16 mouse cellular contexts compared by ENCODE assay signal in genomic region chr5:52362776-52363467, GRCm38 (mm10). TPM values are rescaled to one million over a fixed set of nuclear protein-coding genes. Genes with fewer than 3 reads are reported as not detected.
DNase-seq lines count a peak whose midpoint lies in the region; ATAC-seq and TF ChIP-seq lines count a peak whose summit lies in the region.
"Had no signal": no experiment of that assay in that cellular context is flagged by ENCODE, and none has a peak within 500 bp of the region (broad histone marks: within the 10 kb centered on the region; RNA-seq: fewer than 3 reads in every experiment).

No protein-coding gene starts in this region.

- no peak overlapping the region for H3K27ac ChIP-seq in heart, embryonic 16.5 days (ENCODE audit: low read length)
- H3K27ac ChIP-seq in kidney, postnatal 0 days, result peak overlapping the region; percentile 66; the same call in 1 of the 2 replicates
- H3K27ac ChIP-seq in midbrain, embryonic 12.5 days (replicated peaks), result no peak overlapping the region
- no peak overlapping the region for H3K27ac ChIP-seq in midbrain, embryonic 13.5 days
- H3K27ac ChIP-seq: forebrain, embryonic 12.5 days; heart, embryonic 15.5 days; macrophage; neural tube, embryonic 12.5 days had no signal

- 71% methylated on average over 6 of the region's 6 CpGs for WGBS in heart, embryonic 16.5 days
- WGBS in kidney, postnatal 0 days, result 59% methylated on average over 6 of the region's 6 CpGs
- WGBS in midbrain, embryonic 12.5 days, result 37% methylated on average over 6 of the region's 6 CpGs
- whole genome bisulfite sequencing in midbrain, embryonic 13.5 days, result 46% methylated on average over 6 of the region's 6 CpGs

- no peak for TF ChIP-seq CTCF in kidney, postnatal 0 days (IDR thresholded peaks at IDR 0.05; ENCODE audit: low read depth)

- H3K27me3 ChIP-seq in heart, embryonic 16.5 days (ENCODE audit: control insufficient read depth, insufficient read depth, low read length), result no peaks in the 10 kb centered on the region; the same call in 1 of the 2 replicates
- H3K27me3 ChIP-seq in kidney, postnatal 0 days (ENCODE audit: insufficient read depth, low read length), result no peaks in the 10 kb centered on the region
- H3K27me3 ChIP-seq in midbrain, embryonic 12.5 days, result peaks cover 27% of the 10 kb centered on the region
- peaks cover 6% of the 10 kb centered on the region; the same call in 1 of the 2 replicates for H3K27me3 ChIP-seq in midbrain, embryonic 13.5 days
- H3K27me3 ChIP-seq: neural tube, embryonic 12.5 days had no signal

- H3K4me3 ChIP-seq in heart, embryonic 16.5 days (ENCODE audit: low read length), result no peak overlapping the region
- no peak overlapping the region for H3K4me3 ChIP-seq in kidney, postnatal 0 days (replicated peaks; ENCODE audit: low read depth, low read length)
- H3K4me3 ChIP-seq in midbrain, embryonic 12.5 days, result no peak overlapping the region
- H3K4me3 ChIP-seq in midbrain, embryonic 13.5 days (replicated peaks), result no peak overlapping the region
- H3K4me3 ChIP-seq: forebrain, embryonic 12.5 days; heart, embryonic 15.5 days; neural tube, embryonic 12.5 days had no signal

- H3K9me3 ChIP-seq in heart, embryonic 16.5 days (replicated peaks; ENCODE audit: control insufficient read depth, low read length), result no peaks in the 10 kb centered on the region
- H3K9me3 ChIP-seq in kidney, postnatal 0 days (replicated peaks; ENCODE audit: low read length), result no peaks in the 10 kb centered on the region
- no peaks in the 10 kb centered on the region for H3K9me3 ChIP-seq in midbrain, embryonic 12.5 days
- no peaks in the 10 kb centered on the region for H3K9me3 ChIP-seq in midbrain, embryonic 13.5 days
- H3K9me3 ChIP-seq: forebrain, embryonic 12.5 days; heart, embryonic 15.5 days; neural tube, embryonic 12.5 days had no signal

- H3K36me3 ChIP-seq in heart, embryonic 16.5 days (ENCODE audit: control insufficient read depth, insufficient read depth), result no peaks in the 10 kb centered on the region
- no peaks in the 10 kb centered on the region for H3K36me3 ChIP-seq in kidney, postnatal 0 days (ENCODE audit: insufficient read depth, low read length)
- no peaks in the 10 kb centered on the region for H3K36me3 ChIP-seq in midbrain, embryonic 12.5 days
- H3K36me3 ChIP-seq in midbrain, embryonic 13.5 days, result no peaks in the 10 kb centered on the region
- H3K36me3 ChIP-seq: forebrain, embryonic 12.5 days; G1E; heart, embryonic 15.5 days; neural tube, embryonic 12.5 days had no signal

- no peak overlapping the region for H3K9ac ChIP-seq in heart, embryonic 16.5 days (ENCODE audit: low read length)
- H3K9ac ChIP-seq in kidney, postnatal 0 days (ENCODE audit: low read depth, low read length), result no peak overlapping the region
- no peak overlapping the region for H3K9ac ChIP-seq in midbrain, embryonic 12.5 days (replicated peaks)
- H3K9ac ChIP-seq in midbrain, embryonic 13.5 days (replicated peaks), result no peak overlapping the region
- H3K9ac ChIP-seq: forebrain, embryonic 12.5 days; heart, embryonic 15.5 days had no signal

- no peak for ATAC-seq in heart, embryonic 16.5 days (replicated peaks; ENCODE audit: extremely low read depth, insufficient read depth, low FRiP score)
- ATAC-seq in kidney, postnatal 0 days (replicated peaks; ENCODE audit: low FRiP score, low read depth), result no peak
- ATAC-seq in midbrain, embryonic 12.5 days (ENCODE audit: low FRiP score, low read depth), result peak; percentile 41; the same call in 1 of the 2 replicates
- ATAC-seq in midbrain, embryonic 13.5 days, result no peak
- ATAC-seq: CD4-positive, CD25-positive, alpha-beta regulatory T cell, adult 4 months had no signal

- H3K4me2 ChIP-seq in heart, embryonic 16.5 days (ENCODE audit: low read depth, low read length), result peak overlapping the region; percentile 40; the same call in 1 of the 2 replicates
- H3K4me2 ChIP-seq in kidney, postnatal 0 days (ENCODE audit: low read length), result peak overlapping the region; percentile 36; the same call in 1 of the 2 replicates
- H3K4me2 ChIP-seq in midbrain, embryonic 12.5 days (replicated peaks), result no peak overlapping the region
- H3K4me2 ChIP-seq in midbrain, embryonic 13.5 days (replicated peaks), result no peak overlapping the region
- H3K4me2 ChIP-seq: forebrain, embryonic 12.5 days; neural tube, embryonic 12.5 days had no signal

- no peak for DNase-seq in heart, adult 9 months (ENCODE audit: low spot score in 2 of 2)
- no peak for DNase-seq in kidney, postnatal 0 days (ENCODE audit: low spot score)
- DNase-seq in kidney, postnatal 25 days, result no peak
- no peak for DNase-seq in Muller cell, postnatal 12 days (ENCODE audit: inconsistent ontology term)
- DNase-seq: layer of hippocampus, adult 9-11 months; right cerebral cortex, postnatal 14 days; thymus, postnatal 4 days had no signal

- peaks cover 11% of the 10 kb centered on the region; the same call in 1 of the 2 replicates for H3K4me1 ChIP-seq in heart, embryonic 16.5 days (ENCODE audit: control insufficient read depth, insufficient read depth, low read length)
- H3K4me1 ChIP-seq in kidney, postnatal 0 days (replicated peaks; ENCODE audit: insufficient read depth, low read length), result 0 out of 2 replicates have a peak, but pooled peaks cover 9% of the 10 kb centered on the region
- peaks cover 20% of the 10 kb centered on the region; the same call in 1 of the 2 replicates for H3K4me1 ChIP-seq in midbrain, embryonic 12.5 days
- peaks cover 22% of the 10 kb centered on the region for H3K4me1 ChIP-seq in midbrain, embryonic 13.5 days (replicated peaks)

RNA-seq across cellular contexts. Expression of gene Sod3, which starts 0.7 kb away (rescaled TPM):
- 1.5 and 1.6 TPM in 2 replicates for polyA plus RNA-seq in heart, embryonic 16.5 days (2015; fragmentation: Nextera tagmentation; extraction: Ambion mirVana)
- 70.5 and 71.0 TPM in 2 replicates for polyA plus RNA-seq in kidney, postnatal 0 days (2015; fragmentation: Nextera tagmentation; extraction: Ambion mirVana)
- polyA plus RNA-seq in midbrain, embryonic 12.5 days (2016; fragmentation: Nextera tagmentation; extraction: Ambion mirVana), result 0.36 and 0.52 TPM in 2 replicates
- 0.50 and 0.52 TPM in 2 replicates for polyA plus RNA-seq in midbrain, embryonic 13.5 days (2015; fragmentation: Nextera tagmentation; extraction: Ambion mirVana)
- polyA plus RNA-seq: CD4-positive, CD25-positive, alpha-beta regulatory T cell, adult 4 months; G1E had no signal

Comparison
In these comparisons a context has a peak if more than half of its experiments do, and no peak if none do; other contexts are left out.
1. H3K4me2 ChIP-seq: peak in heart, embryonic 16.5 days (single experiment) and kidney, postnatal 0 days (single experiment); none in midbrain, embryonic 12.5 days (single experiment) and midbrain, embryonic 13.5 days (single experiment).
2. RNA of gene Sod3, which starts 0.7 kb away (polyA plus RNA-seq): 70.5 to 71.0 TPM in kidney, postnatal 0 days; 1.5 to 1.6 TPM in heart, embryonic 16.5 days, 0.50 to 0.52 TPM in midbrain, embryonic 13.5 days and 0.36 to 0.52 TPM in midbrain, embryonic 12.5 days; every median in the first group is over 10 times any median in the second.